In the genomic region with DNA sequence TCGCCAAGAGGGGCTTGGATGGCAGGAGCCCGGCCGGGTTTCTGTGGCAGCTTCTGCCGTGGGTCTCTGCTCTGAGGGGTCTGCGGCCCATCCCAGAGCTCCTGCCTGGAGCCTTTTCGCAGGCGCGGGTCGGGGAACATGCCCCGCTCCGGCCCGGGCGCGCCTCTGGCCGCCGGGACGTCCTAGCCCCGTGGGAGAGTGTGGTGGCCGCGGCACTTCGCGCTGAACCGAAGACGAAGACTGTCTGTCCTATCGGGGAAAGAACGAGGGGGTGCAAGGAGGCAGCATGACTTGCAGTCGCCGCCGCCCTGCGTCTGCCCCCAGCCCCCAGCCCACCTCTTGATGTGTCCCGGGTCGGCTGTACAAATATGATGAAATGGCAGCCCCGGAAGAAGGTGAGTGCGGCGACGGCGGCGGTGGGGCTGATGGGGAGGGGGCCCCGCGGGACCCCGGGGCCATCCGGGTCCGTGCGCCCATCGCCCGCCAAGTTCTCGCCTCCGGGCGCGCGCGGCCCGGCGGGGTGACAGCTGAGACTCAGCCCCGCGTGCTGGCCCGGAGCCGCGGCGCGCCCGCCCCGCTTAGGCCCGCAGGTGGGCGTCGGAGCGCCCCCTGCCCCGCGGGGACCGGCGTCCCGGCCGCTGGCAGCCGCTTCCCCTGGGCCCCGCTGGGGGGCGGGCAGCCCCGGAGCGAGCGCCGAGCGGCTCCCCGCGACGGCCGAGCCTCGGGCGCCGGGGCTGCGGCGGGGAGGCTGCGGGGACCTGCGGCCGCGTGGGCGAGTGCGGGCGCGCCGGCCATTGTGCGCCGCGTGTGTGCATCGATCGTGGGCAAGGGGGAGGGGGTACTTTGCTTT, we compare ENCODE assay signal across 8 mouse cellular contexts.
DNase-seq lines count a peak whose midpoint lies in the region; ATAC-seq and TF ChIP-seq lines count a peak whose summit lies in the region.

No protein-coding gene starts in this region.

- peak; percentile 22 for DNase-seq in cerebellum, adult 11 months
- DNase-seq in cerebellum, adult 11-12 months: no peak
- DNase-seq in forebrain, postnatal 0 days: peak; percentile 55
- DNase-seq in hindbrain, embryonic 11.5 days (ENCODE audit: low spot score): peak; percentile 72
- DNase-seq in limb, embryonic 10.5 days (ENCODE audit: low spot score): peak; percentile 74
- DNase-seq in midbrain, embryonic 10.5 days (ENCODE audit: low spot score): peak; percentile 63
- peak in 1 of 2 experiments; percentile 49 for DNase-seq in spleen, adult 2 months (ENCODE audit: low read depth in 1 of 2, low spot score in 2 of 2)

- TF ChIP-seq CTCF in forebrain, postnatal 0 days (IDR thresholded peaks at IDR 0.05; ENCODE audit: low read depth): no peak
- TF ChIP-seq CTCF in spleen, adult 2 months (IDR thresholded peaks at IDR 0.05; ENCODE audit: extremely low read depth, insufficient read depth, insufficient read length, insufficient replicate concordance): no peak

- H3K9me3 ChIP-seq in forebrain, postnatal 0 days (ENCODE audit: low read length): no peaks in the 10 kb centered on the region
- H3K9me3 ChIP-seq in hindbrain, embryonic 11.5 days (ENCODE audit: control insufficient read depth, low read length): no peaks in the 10 kb centered on the region
- no peaks in the 10 kb centered on the region for H3K9me3 ChIP-seq in limb, embryonic 10.5 days (replicated peaks)
- H3K9me3 ChIP-seq in midbrain, embryonic 10.5 days (replicated peaks): peaks cover 5% of the 10 kb centered on the region; the same call in 1 of the 2 replicates

- H3K4me1 ChIP-seq in brown adipose tissue, adult 24 weeks (ENCODE audit: control insufficient read depth, insufficient read depth, insufficient read length, low read length): peaks cover 9% of the 10 kb centered on the region; the same call in 1 of the 2 replicates
- peaks cover 9% of the 10 kb centered on the region for H3K4me1 ChIP-seq in forebrain, postnatal 0 days (ENCODE audit: insufficient read depth)
- H3K4me1 ChIP-seq in hindbrain, embryonic 11.5 days (replicated peaks; ENCODE audit: control insufficient read depth, insufficient read depth, low read length): no peaks in the 10 kb centered on the region
- peaks cover 23% of the 10 kb centered on the region for H3K4me1 ChIP-seq in limb, embryonic 10.5 days
- H3K4me1 ChIP-seq in midbrain, embryonic 10.5 days: peaks cover 28% of the 10 kb centered on the region
- no peaks in the 10 kb centered on the region for H3K4me1 ChIP-seq in spleen, adult 2 months (ENCODE audit: control insufficient read depth, insufficient read depth, insufficient read length)

- no peak for TF ChIP-seq POLR2A in spleen, adult 2 months (IDR thresholded peaks at IDR 0.05; ENCODE audit: low read depth, low read length)

- under 1% methylated on average over 89 of the region's 104 CpGs for WGBS in forebrain, postnatal 0 days
- under 1% methylated on average over 81 of the region's 104 CpGs for WGBS in hindbrain, embryonic 11.5 days
- WGBS in limb, embryonic 10.5 days: 2% methylated on average over 104 of the region's 104 CpGs
- 2% methylated on average over 103 of the region's 104 CpGs for WGBS in midbrain, embryonic 10.5 days
- WGBS in spleen, adult 2 months: under 1% methylated on average over 102 of the region's 104 CpGs

- peak overlapping the region; percentile 74 for H3K4me3 ChIP-seq in brown adipose tissue, adult 24 weeks (ENCODE audit: insufficient read depth, low read depth, low read length)
- peak overlapping the region; percentile 68 for H3K4me3 ChIP-seq in forebrain, postnatal 0 days (ENCODE audit: low read depth, low read length)
- peak overlapping the region; percentile 68 for H3K4me3 ChIP-seq in hindbrain, embryonic 11.5 days (ENCODE audit: low read depth, low read length)
- peak overlapping the region; percentile 70 for H3K4me3 ChIP-seq in limb, embryonic 10.5 days
- H3K4me3 ChIP-seq in midbrain, embryonic 10.5 days: peak overlapping the region; percentile 66
- H3K4me3 ChIP-seq in spleen, adult 2 months (ENCODE audit: extremely low read depth, insufficient read depth, insufficient read length): peak overlapping the region; percentile 65

- H3K36me3 ChIP-seq in forebrain, postnatal 0 days (ENCODE audit: insufficient read depth): no peaks in the 10 kb centered on the region
- H3K36me3 ChIP-seq in hindbrain, embryonic 11.5 days (ENCODE audit: control insufficient read depth, insufficient read depth, low read length): no peaks in the 10 kb centered on the region
- peaks cover 6% of the 10 kb centered on the region; the same call in 1 of the 2 replicates for H3K36me3 ChIP-seq in limb, embryonic 10.5 days
- peaks cover 6% of the 10 kb centered on the region for H3K36me3 ChIP-seq in midbrain, embryonic 10.5 days
- H3K36me3 ChIP-seq in spleen, adult 2 months (ENCODE audit: control insufficient read depth, insufficient read depth, low read length): no peaks in the 10 kb centered on the region

- no peaks in the 10 kb centered on the region for H3K27me3 ChIP-seq in forebrain, postnatal 0 days (ENCODE audit: insufficient read depth, low read length)
- no peaks in the 10 kb centered on the region for H3K27me3 ChIP-seq in hindbrain, embryonic 11.5 days (ENCODE audit: control insufficient read depth, insufficient read depth, low read length)
- no peaks in the 10 kb centered on the region for H3K27me3 ChIP-seq in limb, embryonic 10.5 days (ENCODE audit: low read depth, poor library complexity, severe bottlenecking)
- peaks cover 35% of the 10 kb centered on the region for H3K27me3 ChIP-seq in midbrain, embryonic 10.5 days (ENCODE audit: low read depth, poor library complexity, severe bottlenecking)
- peaks cover 7% of the 10 kb centered on the region for H3K27me3 ChIP-seq in spleen, adult 2 months (ENCODE audit: control insufficient read depth, insufficient read depth, low read length)

- H3K4me2 ChIP-seq in forebrain, postnatal 0 days (ENCODE audit: low read depth): peak overlapping the region; percentile 78
- H3K4me2 ChIP-seq in hindbrain, embryonic 11.5 days (replicated peaks; ENCODE audit: low read depth, low read length): peak overlapping the region; percentile 96

- peak overlapping the region; percentile 64 for H3K27ac ChIP-seq in brown adipose tissue, adult 24 weeks (replicated peaks; ENCODE audit: low read depth, low read length)
- H3K27ac ChIP-seq in forebrain, postnatal 0 days (ENCODE audit: low read depth, low read length): peak overlapping the region; percentile 93
- H3K27ac ChIP-seq in hindbrain, embryonic 11.5 days (ENCODE audit: low read depth, low read length): peak overlapping the region; percentile 83
- peak overlapping the region; percentile 92 for H3K27ac ChIP-seq in limb, embryonic 10.5 days
- peak overlapping the region; percentile 81 for H3K27ac ChIP-seq in midbrain, embryonic 10.5 days (replicated peaks)
- H3K27ac ChIP-seq in spleen, adult 2 months (ENCODE audit: insufficient read depth, low read length): peak overlapping the region; percentile 75

- peak; percentile 58 for ATAC-seq in forebrain, postnatal 0 days
- ATAC-seq in hindbrain, embryonic 11.5 days (ENCODE audit: low FRiP score): peak; percentile 72

- H3K9ac ChIP-seq in forebrain, postnatal 0 days: peak overlapping the region; percentile 81
- H3K9ac ChIP-seq in hindbrain, embryonic 11.5 days (ENCODE audit: low read depth, low read length): peak overlapping the region; percentile 66
